Mouse (Mus musculus) left cerebral cortex, postnatal 25 days (tissue): ENCODE data around the gene Nupl1. TPM values are rescaled to one million over a fixed set of nuclear protein-coding genes. Genes with fewer than 3 reads are reported as not detected.
A peak's percentile ranks its signal among the peaks of the same experiment; 100 is the strongest.

Experiments
- DNase-seq, 2 experiments: peaks; one replicate each; pipeline ENCODE4 v3.0.0; 2022; ENCODE audit warnings: low spot score in 2 of 2, mixed read lengths in 1 of 2
- intact Hi-C: fragments of 180-260 bp; cut with DNase I; formaldehyde crosslinking; loops from one replicate; pipeline ENCODE4 v1.15.1; 2025
- total RNA-seq, 2 experiments: library from RNA; stranded (reverse); gene quantifications; 2 replicates each; pipeline ENCODE4 v1.2.3; 2021

The Nupl1 gene
- total RNA-seq, 2 experiments from 2014 or later, result 0.16 TPM; not detected in 1

DNA sequence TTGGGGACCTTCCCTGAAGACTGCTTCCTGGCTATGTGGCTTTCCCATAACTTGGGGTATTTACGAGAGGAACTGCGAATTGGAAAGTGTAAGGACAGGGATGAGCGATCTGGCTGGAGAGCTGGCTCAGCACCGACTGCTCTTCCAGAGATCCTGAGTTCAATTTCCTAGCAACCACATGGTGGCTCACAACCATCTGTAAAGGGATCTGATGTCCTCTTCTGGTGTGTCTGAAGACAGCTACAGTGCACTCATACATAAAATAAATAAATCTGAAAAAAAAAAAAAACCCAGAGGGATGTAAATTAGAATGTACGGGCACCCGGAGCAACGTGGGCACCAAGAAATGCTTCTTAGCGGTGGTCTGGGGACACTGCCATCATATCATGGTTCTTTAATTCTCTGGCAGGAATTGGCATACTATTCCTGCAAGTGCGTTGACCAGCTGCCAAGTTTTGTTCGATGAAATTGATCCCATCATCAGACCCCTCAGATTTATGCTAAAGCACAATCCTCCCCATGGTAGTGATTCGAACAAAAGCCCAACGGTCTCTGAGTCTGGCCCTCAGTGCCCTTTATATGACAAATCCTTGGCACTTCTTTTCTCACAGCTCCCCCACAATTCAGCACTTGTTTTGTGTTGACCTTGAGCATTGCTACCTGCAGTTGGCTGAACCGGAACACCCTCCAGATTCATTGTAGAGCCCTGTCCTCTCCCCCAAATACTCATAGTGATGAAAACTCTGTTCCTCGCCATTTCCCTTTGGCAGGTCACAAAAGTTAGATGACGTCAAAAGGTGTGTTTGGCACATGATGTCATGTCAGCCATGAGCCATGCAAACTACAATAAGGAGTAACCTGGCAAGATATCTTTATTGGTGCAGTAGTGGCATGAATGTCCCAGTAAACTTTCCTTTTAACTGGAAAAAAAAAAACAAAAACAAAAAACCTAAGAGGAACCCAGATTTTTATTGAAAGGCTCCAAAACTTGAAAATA lies 1.1 kb upstream of the Nupl1 start:
- DNase-seq, result no peak
- intact Hi-C loops, result loop anchor here (5.0 kb wide), 2 partner anchors 130 to 445 kb away; no protein-coding TSS in a partner anchor

- no peak for DNase-seq
- intact Hi-C loops, result loop anchor here (1.0 to 5.0 kb wide), 4 partner anchors 14 to 446 kb away; partner anchors contain the start of gene Mtmr6
Measured at GRCm38 (mm10) chr14:60250879-60251278, 352 bp downstream of the Nupl1 start.

DNA sequence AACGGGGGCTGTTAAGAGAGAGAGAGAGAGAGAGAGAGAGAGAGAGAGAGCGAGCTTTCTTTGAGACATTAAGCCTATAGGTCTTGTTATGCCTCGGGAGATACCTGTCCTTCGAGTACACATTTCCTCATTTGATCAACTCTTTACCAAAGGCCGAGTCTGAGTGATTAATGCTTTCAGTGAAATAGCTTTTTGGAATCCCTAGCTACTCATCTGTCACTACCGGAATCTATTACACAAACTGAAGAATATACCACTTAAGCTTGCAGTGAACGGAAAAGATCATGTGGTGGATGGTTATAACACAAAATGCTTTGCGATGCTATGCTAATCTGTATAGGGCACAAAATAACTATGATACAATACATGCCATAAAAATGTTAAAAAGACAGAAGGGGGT lies 865 bp downstream of the Nupl1 start:
- no peak for DNase-seq
- intact Hi-C loops, result loop anchor here (2.0 to 5.0 kb wide), 3 partner anchors 74 to 447 kb away; no protein-coding TSS in a partner anchor

- intact Hi-C loops, result no loop called here
- no peak for DNase-seq
Measured at GRCm38 (mm10) chr14:60238551-60238950, 12.7 kb downstream of the Nupl1 start.

DNA sequence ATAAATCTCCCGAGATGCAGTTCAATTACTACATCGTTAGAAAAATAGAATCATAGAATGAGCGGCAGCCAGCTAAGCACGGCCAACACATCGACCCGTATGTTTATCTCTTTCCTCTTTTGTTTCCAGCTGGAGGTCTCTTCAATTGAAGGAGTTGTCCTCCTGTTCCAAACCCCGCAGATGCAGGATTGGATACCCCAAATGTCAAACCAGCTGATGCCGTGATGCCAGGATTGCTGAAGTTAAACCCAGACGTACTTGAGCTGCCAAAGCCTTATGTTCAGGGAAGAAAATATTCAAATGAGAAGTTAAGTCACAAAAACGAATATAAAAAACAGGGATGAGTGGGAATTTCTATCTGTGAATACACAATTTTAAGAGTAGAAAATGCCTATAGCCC lies 31.3 kb downstream of the Nupl1 start:
- intact Hi-C loops, result no loop called here
- peak in 1 of 2 experiments; percentile 48 for DNase-seq

DNA sequence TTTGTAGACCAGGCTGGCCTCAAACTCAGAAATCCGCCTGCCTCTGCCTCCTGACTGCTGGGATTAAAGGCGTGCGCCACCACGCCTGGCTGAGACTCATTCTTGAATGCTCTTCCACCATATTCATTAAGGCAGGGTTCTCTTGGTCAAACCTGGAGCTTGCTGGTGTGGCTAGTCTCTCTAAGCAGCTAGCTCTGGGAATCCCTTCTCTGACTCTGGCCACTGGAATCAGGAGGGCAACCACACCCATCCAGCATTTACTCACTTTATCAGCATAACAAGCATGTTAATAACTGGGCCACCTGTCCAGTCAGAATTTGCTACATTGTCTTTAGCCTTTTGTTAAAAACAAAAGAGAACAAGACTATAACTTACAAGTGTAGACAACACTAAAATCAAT lies 33.6 kb downstream of the Nupl1 start:
- no peak for DNase-seq

DNA sequence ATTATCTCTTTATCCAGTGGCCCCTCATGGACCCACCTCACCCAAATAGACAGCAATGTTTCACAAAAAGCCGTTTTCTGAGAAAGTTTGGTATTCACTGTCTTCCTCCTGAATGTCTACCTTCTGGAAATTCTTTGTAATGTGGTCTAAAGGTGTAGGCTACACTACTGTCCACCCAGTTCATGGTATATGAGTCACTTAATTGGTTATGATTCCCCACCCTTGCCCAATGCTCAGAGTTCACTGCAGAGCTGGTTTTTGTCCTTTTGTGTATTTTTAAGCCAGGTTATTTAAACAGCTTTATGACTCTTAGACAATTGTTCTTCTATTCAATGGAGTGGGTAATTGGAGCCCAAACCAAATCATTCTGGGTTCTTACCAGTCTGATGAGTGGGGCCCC lies 35.1 kb downstream of the Nupl1 start:
- no peak for DNase-seq
- intact Hi-C loops, result no loop called here

More for the DNA sequence above, 33.6 kb downstream of the Nupl1 start:
- intact Hi-C loops, result no loop called here

DNA sequence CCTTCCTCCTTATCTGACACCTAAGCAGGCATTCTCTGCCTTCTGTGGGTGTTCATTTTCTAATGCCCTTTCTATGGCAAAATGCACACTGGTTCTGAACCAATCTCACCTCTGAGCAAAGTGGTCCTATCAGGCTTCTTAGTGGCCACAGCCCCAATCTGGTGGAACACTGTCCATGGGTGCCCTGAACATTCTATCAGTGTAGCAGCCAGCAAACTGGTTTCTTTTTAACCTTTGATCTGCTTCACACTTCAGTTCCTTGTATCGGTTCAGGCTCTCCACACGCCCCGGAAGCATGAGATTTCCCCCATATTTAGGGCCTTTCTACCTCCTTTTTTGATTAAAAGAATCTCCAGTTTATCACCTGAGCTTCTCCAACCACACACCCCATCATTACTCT lies 36.2 kb downstream of the Nupl1 start:
- intact Hi-C loops, result no loop called here
- DNase-seq, result no peak

DNA sequence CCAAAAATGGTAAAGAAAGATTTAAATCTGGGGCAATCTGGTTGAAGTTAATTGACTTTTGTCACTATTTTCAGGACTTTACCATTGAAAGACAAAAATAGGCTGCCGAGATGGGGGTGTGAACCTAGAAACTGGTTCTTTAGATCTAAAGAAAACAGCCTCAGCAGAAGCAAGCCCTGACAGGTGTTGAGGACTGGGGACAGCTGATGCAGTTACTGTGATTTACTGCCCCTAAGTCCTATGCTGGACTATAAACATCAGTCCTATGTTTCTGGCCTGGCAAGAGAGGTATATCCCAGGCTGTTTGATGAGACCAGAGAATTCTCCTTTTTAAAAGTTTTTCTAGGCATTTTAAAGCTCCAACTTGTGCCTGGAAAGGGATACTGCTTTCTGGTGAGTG lies 37.2 kb downstream of the Nupl1 start:
- DNase-seq, result peak in 1 of 2 experiments; percentile 19
- intact Hi-C loops, result no loop called here

DNA sequence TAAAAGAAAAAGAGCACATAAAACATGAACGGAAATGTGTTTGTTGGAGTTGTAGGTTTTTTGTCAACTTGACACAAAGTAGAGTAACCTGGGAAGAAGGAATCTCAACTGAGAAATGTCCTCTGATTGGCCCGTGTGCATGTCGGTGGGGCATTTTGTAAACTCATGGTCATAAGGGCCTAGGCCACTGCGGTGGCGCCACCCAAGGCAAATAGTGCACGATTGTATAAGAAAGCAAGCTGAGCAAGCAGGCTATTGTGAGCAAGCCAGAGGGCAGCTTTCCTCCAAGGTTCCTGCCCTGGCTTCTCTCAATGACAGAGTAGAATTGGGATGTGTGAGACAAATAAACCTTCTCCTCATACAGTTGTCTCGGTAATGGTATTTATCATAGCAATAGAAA lies 42.1 kb downstream of the Nupl1 start:
- intact Hi-C loops, result no loop called here
- DNase-seq, result no peak

GRCm38 (mm10) chr14:60204993-60205392 lies 46.2 kb downstream of the Nupl1 start:
- intact Hi-C loops, result no loop called here
- no peak for DNase-seq

- peak; percentile 30 to 81 for DNase-seq
- intact Hi-C loops, result no loop called here
Measured at GRCm38 (mm10) chr14:60196884-60197283, 54.3 kb downstream of the Nupl1 start, which contains the start of gene Atp8a2. Gene Atp8a2, minus strand, starts transcription at chr14:60197179.

DNA sequence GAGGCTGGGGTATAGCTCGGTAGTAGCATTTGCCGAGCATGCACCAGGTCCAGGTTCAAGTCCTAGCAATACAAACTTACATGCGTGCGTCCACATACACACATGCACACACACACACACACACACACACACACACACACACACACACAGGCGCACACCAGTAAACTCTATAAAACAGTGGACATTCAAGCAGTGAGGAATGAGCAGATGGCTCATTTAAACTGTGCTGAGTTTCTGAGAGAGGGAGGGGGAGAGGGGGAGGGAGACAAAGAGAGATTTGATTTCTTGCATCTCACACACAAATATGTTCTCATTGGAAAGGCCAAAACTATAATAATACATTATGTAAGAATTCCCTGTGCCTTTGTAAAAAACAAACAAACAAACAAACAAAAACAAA lies 55.2 kb downstream of the Nupl1 start:
- no peak for DNase-seq
- intact Hi-C loops, result no loop called here

DNA sequence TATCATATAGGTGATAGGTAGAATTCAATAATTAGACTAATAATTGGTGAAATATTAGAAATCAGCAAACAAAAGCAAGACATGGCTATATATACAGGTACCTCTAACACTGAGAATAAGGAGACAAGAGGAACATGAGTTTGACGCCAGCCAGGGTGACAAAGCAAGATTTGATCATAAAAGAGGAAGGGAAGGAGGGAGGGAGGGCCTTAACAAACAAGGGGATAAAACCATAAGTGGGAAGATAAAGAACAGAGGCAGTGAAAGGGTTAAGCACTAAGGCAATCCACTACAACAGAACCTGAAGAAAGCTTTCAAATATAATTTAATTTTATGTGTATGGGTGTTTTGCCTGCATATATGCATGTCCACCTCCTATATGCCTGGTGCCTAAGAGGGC lies 56.6 kb downstream of the Nupl1 start:
- intact Hi-C loops, result no loop called here
- no peak for DNase-seq

GRCm38 (mm10) chr14:60189771-60190170 lies 61.5 kb downstream of the Nupl1 start:
- peak in 1 of 2 experiments; percentile 16 for DNase-seq
- intact Hi-C loops, result no loop called here

- peak; percentile 49 to 79 for DNase-seq
- intact Hi-C loops, result no loop called here
Measured at GRCm38 (mm10) chr14:60188201-60188825, 62.9 kb downstream of the Nupl1 start.

- no peak for DNase-seq
- intact Hi-C loops, result no loop called here
Measured at GRCm38 (mm10) chr14:60181306-60181705, 69.9 kb downstream of the Nupl1 start.

DNA sequence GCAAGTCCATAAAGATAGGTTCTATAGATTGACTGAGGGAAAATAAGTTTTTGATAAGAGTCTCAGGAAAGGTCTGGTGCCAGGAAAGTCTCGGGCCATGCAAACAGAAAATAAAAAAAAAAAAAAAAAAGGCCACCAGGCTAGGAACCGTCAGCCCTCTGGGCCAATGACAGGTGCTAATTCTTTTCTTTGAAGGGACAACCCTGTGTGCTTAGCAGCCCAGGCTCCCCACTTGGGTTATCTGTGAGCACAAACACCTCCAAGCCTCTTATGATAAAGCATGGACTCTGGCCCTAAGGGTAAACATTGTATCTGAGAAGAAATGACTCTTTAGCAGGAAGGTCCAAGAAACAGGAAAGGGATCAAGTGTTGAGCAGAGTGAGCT lies 72.7 kb downstream of the Nupl1 start:
- intact Hi-C loops, result no loop called here
- DNase-seq, result no peak

GRCm38 (mm10) chr14:60177614-60178570 lies 73.3 kb downstream of the Nupl1 start:
- intact Hi-C loops, result loop anchor here (1.0 to 2.0 kb wide), 2 partner anchors 73 to 152 kb away; partner anchors contain the start of genes Gm49336 and Nupl1
- peak; percentile 62 to 71 for DNase-seq
